Mouse (Mus musculus) midbrain, postnatal 0 days (tissue): ENCODE results near the gene B230217C12Rik. TPM values are rescaled to one million over a fixed set of nuclear protein-coding genes. Genes with fewer than 3 reads are reported as not detected.

ENCODE experiments used
- ATAC-seq: fragments of 200-750 bp; cut with Nextera tagmentation; 2 replicates; pipeline ENCODE4 v1.8.0; 2017; ENCODE audit warnings: moderate number of reproducible peaks, mild to moderate bottlenecking, moderate TSS enrichment, moderate library complexity; ENCODE audit not compliant: low FRiP score
- DNase-seq: peaks from one replicate; pipeline ENCODE4 v3.0.0-alpha.2; 2015; ENCODE audit warnings: low spot score
- H3K27ac ChIP-seq: fragments of 300-500 bp; sonication (generic); 2 replicates; pipeline ENCODE4 v1.5.1; 2014; ENCODE audit warnings: low read depth, mild to moderate bottlenecking, low read length, mixed read lengths
- H3K27me3 ChIP-seq: fragments of 300-500 bp; sonication (generic); 2 replicates; pipeline ENCODE4 v1.6.1; 2014; ENCODE audit warnings: low read length, control low read depth, mixed read lengths; ENCODE audit not compliant: insufficient read depth
- H3K36me3 ChIP-seq: fragments of 300-500 bp; sonication (generic); 2 replicates; pipeline ENCODE4 v1.6.1; 2014; ENCODE audit warnings: low read length, control low read depth, mixed read lengths; ENCODE audit not compliant: insufficient read depth
- H3K4me1 ChIP-seq: fragments of 300-500 bp; sonication (generic); 2 replicates; pipeline ENCODE4 v1.6.1; 2014; ENCODE audit warnings: mild to moderate bottlenecking, control low read depth, antibody characterized with exemption, low read length, mixed read lengths; ENCODE audit not compliant: insufficient read depth
- H3K4me2 ChIP-seq: fragments of 300-500 bp; sonication (generic); 2 replicates; pipeline ENCODE4 v1.6.1; 2014; ENCODE audit warnings: low read depth, mild to moderate bottlenecking, low read length, mixed read lengths; ENCODE audit not compliant: poor library complexity, severe bottlenecking
- H3K4me3 ChIP-seq: fragments of 300-500 bp; sonication (generic); 2 replicates; pipeline ENCODE4 v1.5.1; 2014; ENCODE audit warnings: low read depth, mild to moderate bottlenecking, low read length, moderate library complexity
- H3K9ac ChIP-seq: fragments of 300-500 bp; sonication (generic); replicated peaks from 2 replicates; pipeline ENCODE4 v1.6.1; 2014; ENCODE audit warnings: mild to moderate bottlenecking, low read length, moderate library complexity, mixed read lengths; ENCODE audit not compliant: poor library complexity, severe bottlenecking
- H3K9me3 ChIP-seq: fragments of 300-500 bp; sonication (generic); 2 replicates; pipeline ENCODE4 v1.6.1; 2016; ENCODE audit warnings: low read length, control low read depth
- CTCF ChIP-seq: IDR thresholded peaks from 2 replicates; pipeline ENCODE4 v1.5.1; 2016; ENCODE audit warnings: antibody characterized with exemption, mild to moderate bottlenecking
- WGBS: fragments of 180-500 bp; shearing (Covaris S2); extraction: QIAGEN DNeasy Blood & Tissue Kit; methylation state at CpG from one replicate; pipeline ENCODE4 v1.1.7; 2014; 5-methylcytosine and 5-hydroxymethylcytosine counted together
- polyA plus RNA-seq: library from polyadenylated mRNA; unstranded; fragments of >200 nt; fragmentation: Nextera tagmentation; extraction: Ambion mirVana; gene quantifications from 2 replicates; pipeline ENCODE4 v1.2.1, GENCODE M21; 2015
- total RNA-seq: library from RNA; depleted of rRNA; stranded (reverse); fragments of >200 nt; gene quantifications from 2 replicates; pipeline ENCODE4 v1.2.3, GENCODE M21; 2014

B230217C12Rik gene
- total and polyA plus RNA-seq, 2 experiments from 2014 or later = 38.2 to 43.6 TPM

- no peak overlapping the region for H3K4me2 ChIP-seq
Measured at GRCm38 (mm10) chr11:97819923-97820322, 20.7 kb upstream of the B230217C12Rik start.

GRCm38 (mm10) chr11:97820840-97821239 is 19.7 kb upstream of the B230217C12Rik start:
- H3K4me2 ChIP-seq = no peak overlapping the region
- H3K9ac ChIP-seq = no peak overlapping the region
- peaks cover 63% of the 10 kb centered on the region for H3K36me3 ChIP-seq
- no peaks in the 10 kb centered on the region for H3K9me3 ChIP-seq
- H3K4me1 ChIP-seq = no peaks in the 10 kb centered on the region
- H3K27me3 ChIP-seq = no peaks in the 10 kb centered on the region
- TF ChIP-seq CTCF = no peak
- ATAC-seq = no peak
- no peak for DNase-seq
- H3K27ac ChIP-seq = no peak overlapping the region
- no peak overlapping the region for H3K4me3 ChIP-seq
- WGBS = 62% methylated on average over 4 of the region's 4 CpGs

More at GRCm38 (mm10) chr11:97819923-97820322, 20.7 kb upstream of the B230217C12Rik start:
- no peak for TF ChIP-seq CTCF
- Histone ChIP-seq H3K27ac (no peak overlapping the region), H3K9ac (no peak overlapping the region), H3K9me3 (no peaks in the 10 kb centered on the region), H3K36me3 (peaks cover 62% of the 10 kb centered on the region), H3K27me3 (no peaks in the 10 kb centered on the region), H3K4me3 (no peak overlapping the region), H3K4me1 (no peaks in the 10 kb centered on the region)
- WGBS = 81% methylated on average over 5 of the region's 5 CpGs
- DNase-seq = no peak
- ATAC-seq = no peak

DNA sequence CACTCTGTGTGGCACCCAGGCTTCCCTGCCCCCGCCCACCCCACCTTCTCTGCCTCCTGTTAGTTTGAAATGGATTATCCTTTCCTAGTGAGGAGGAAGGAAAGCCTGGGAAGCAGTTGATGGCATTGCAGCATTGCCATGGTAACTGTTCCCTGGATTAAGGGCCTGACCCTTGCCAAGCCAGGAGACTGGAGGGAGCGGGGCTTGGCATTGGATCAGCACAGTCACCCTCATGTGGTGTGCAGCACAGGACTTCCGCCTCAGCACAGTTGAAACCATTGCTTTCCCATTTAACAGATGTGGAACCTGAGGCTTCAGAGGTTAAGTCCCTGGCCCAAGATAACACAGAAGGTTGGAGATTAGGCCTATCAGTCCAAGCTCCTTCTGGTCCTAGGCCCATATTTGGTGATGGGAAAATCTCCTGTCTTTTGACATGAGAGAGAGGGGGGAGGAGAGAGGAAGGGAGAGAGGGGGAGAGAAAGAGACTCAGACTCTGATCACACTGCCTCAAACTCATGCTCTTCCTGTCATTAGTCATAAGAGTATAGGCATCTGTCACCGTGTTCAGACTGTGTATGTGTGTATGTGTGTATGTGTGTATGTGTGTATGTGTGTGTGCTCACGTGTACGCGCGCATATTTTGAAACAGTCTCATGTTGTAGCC is 19.0 kb upstream of the B230217C12Rik start:
- no peak for TF ChIP-seq CTCF
- ATAC-seq = no peak
- peaks cover 59% of the 10 kb centered on the region for H3K36me3 ChIP-seq
- no peaks in the 10 kb centered on the region for H3K4me1 ChIP-seq
- no peaks in the 10 kb centered on the region for H3K27me3 ChIP-seq
- DNase-seq = no peak
- no peaks in the 10 kb centered on the region for H3K9me3 ChIP-seq
- no peak overlapping the region for H3K4me2 ChIP-seq
- no peak overlapping the region for H3K4me3 ChIP-seq
- WGBS = 93% methylated on average over 8 of the region's 8 CpGs
- H3K27ac ChIP-seq = no peak overlapping the region
- no peak overlapping the region for H3K9ac ChIP-seq

GRCm38 (mm10) chr11:97822840-97823603 is 17.6 kb upstream of the B230217C12Rik start:
- Histone ChIP-seq H3K4me1 (no peaks in the 10 kb centered on the region), H3K27ac (no peak overlapping the region), H3K9ac (no peak overlapping the region), H3K9me3 (no peaks in the 10 kb centered on the region), H3K4me3 (no peak overlapping the region), H3K27me3 (no peaks in the 10 kb centered on the region), H3K36me3 (peaks cover 59% of the 10 kb centered on the region), H3K4me2 (no peak overlapping the region)
- no peak for ATAC-seq
- WGBS = 76% methylated on average over 20 of the region's 20 CpGs
- TF ChIP-seq CTCF = no peak
- no peak for DNase-seq

GRCm38 (mm10) chr11:97824168-97824567 is 16.4 kb upstream of the B230217C12Rik start:
- H3K36me3 ChIP-seq = peaks cover 54% of the 10 kb centered on the region
- DNase-seq = no peak
- no peak overlapping the region for H3K27ac ChIP-seq
- no peaks in the 10 kb centered on the region for H3K9me3 ChIP-seq
- H3K4me1 ChIP-seq = no peaks in the 10 kb centered on the region
- H3K4me3 ChIP-seq = no peak overlapping the region
- H3K4me2 ChIP-seq = no peak overlapping the region
- ATAC-seq = no peak
- no peaks in the 10 kb centered on the region for H3K27me3 ChIP-seq
- 95% methylated on average over 11 of the region's 11 CpGs for WGBS
- TF ChIP-seq CTCF = no peak
- no peak overlapping the region for H3K9ac ChIP-seq

GRCm38 (mm10) chr11:97824895-97825294 is 15.7 kb upstream of the B230217C12Rik start:
- Histone ChIP-seq H3K4me3 (no peak overlapping the region), H3K4me2 (no peak overlapping the region), H3K27ac (no peak overlapping the region), H3K36me3 (peaks cover 59% of the 10 kb centered on the region), H3K27me3 (no peaks in the 10 kb centered on the region), H3K9me3 (no peaks in the 10 kb centered on the region), H3K9ac (no peak overlapping the region), H3K4me1 (no peaks in the 10 kb centered on the region)
- DNase-seq (no peak), ATAC-seq (no peak)
- 70% methylated on average over 6 of the region's 6 CpGs for WGBS
- no peak for TF ChIP-seq CTCF
